Mouse (Mus musculus) embryo, embryonic 10.5 days (tissue): Measurements from ENCODE around the gene Ppp2r5a.

ENCODE experiments used
- DNase-seq: peaks from one replicate; pipeline ENCODE4 v3.0.0-alpha.2; 2015; ENCODE audit warnings: low spot score

Gene Ppp2r5a

GRCm38 (mm10) chr1:191378080-191378479 is 25.0 kb downstream of the Ppp2r5a start:
- DNase-seq: no peak

GRCm38 (mm10) chr1:191375644-191375998 is 27.5 kb downstream of the Ppp2r5a start:
- no peak for DNase-seq

DNA sequence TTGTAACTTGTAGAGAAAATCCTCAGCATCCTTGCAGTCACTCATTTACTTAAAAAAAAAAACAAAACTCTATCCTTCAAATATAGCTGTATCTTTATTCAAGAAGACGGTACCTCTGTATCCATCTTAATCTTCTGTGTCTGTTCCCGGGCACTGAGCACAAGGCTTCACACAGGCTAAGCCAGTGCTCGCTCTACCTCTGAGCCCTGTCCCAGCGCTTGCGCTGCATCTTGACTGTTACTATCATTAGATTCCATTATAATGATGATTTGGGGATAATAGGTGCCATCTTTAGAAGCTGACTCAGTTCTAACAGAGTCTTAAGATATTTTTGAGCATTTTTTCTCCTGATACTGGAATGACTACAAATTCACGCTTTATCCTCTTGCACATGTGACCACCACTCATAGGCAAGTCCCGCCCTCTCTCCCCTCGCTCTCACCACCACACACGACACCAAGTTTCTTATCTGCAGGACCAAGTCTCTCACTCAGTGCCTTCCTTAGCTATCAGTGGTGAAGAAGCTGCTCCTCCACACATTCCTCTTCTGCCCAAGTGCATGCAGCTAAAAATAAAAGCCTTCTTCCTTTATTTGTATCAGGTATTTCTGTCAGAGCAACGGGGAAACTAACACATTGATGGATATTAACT is 28.0 kb downstream of the Ppp2r5a start:
- DNase-seq: no peak

DNA sequence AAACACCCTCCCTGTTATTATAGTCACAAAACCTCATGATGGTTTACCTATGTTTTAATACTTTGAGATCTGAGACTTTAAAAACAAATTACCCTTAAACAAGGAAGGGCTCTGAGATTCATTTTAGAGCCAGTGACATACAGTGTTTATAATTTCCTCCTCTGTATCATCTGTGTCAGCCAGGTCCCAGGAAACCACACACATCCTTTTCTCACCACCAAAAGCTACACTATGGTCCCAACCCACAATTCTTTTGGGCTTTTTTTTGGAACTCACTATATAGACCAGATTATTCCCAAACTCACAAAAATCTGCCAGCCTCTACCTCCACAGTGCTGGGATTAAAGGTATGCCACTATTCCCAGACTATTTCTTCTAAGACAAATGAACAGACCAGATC is 33.9 kb downstream of the Ppp2r5a start:
- no peak for DNase-seq

GRCm38 (mm10) chr1:191368193-191368592 is 34.9 kb downstream of the Ppp2r5a start:
- no peak for DNase-seq

GRCm38 (mm10) chr1:191364477-191364876 is 38.6 kb downstream of the Ppp2r5a start:
- DNase-seq: peak; percentile 47

- DNase-seq: no peak
Observed at GRCm38 (mm10) chr1:191362412-191362811, 40.7 kb downstream of the Ppp2r5a start.

DNA sequence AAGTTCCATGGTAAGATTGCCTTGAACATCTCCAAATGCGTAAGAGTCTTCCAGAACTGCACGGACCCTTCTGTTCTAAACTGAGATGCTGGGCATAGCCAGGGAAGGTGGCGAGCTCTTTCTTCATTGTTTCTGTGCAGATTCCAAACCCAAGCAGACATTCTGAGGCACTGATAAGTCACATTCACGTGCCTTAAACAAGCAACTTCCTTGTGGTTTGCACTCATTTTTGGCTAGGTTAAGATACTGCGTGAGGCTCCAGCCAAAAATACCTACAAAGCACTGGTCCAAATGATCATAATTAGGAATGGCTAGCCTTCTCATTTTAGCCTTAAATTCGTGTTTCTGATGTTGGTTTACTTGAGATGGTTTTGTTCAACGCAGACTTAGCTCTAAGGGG is 43.6 kb downstream of the Ppp2r5a start:
- DNase-seq: no peak

DNA sequence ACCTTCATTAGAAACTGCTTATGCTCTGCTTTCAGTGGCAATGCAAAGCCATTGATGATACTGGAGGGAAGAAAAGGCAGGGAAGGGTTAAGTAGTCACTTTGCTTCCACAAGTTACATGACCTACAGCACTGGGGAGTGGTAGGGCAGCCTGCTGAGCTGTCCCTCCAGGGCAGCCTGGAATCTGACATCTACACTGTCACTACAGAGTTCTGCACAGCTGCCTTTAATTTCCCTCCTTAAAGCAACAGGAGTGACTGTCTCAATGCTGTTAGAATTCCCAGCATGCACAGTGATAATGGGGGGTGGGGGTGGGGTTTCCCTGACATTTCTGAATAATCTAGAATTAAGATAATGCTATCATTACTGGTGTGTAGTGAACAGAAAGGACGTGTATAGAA is 46.1 kb downstream of the Ppp2r5a start:
- peak; percentile 44 for DNase-seq

GRCm38 (mm10) chr1:191353836-191354235 is 49.2 kb downstream of the Ppp2r5a start:
- DNase-seq: peak; percentile 39

DNA sequence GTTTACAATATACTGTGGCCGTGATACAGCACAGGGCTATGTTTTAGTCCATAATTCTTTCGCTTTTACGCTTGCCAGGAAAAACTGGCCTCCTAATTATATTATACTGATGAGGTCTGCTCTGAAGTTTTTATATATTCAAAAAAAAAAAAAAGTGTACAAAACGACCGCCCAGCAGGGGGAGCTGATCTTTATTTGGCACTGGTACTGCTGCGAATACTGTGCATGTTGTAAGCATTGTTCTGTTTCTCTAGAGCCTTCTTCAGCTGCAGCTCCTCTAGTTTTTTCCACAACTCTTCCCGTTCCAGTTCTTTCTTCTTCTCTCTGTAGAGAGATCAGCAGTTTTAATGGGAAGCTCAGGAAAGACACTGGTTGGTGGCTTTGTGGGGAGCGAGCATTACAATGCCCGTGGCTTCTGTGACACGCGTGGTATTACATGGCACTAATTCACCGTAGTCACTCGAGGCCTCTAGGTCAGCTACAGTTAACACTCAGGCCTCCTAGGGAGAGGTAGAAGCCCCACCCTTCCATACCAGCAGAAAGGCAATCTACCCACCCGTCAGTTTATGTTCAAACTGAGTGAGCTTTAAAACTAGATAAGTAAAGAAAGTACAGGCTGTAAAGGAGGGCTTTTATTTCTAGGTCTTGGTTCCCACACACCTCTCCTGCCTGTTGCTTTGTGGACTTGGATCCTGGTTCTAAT is 50.1 kb downstream of the Ppp2r5a start:
- DNase-seq: peak; percentile 80

DNA sequence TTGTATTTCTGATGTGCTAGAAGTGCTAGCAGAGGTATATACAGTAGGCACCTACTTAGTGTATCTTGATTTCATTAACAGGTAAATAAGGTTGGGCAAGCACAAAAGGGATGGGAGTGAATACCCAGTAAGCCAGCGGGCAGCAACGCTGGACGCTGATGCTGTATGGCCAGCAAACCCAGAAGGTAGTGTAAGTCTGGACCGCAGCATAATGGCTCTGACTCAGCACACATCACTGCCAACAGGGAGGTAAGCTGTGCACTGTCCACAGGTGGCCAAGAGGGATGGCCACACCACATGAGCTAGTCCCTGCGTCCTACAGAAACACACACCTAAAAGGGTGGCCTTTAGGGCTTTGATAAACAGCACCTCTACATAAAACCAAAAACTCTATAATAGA is 52.7 kb downstream of the Ppp2r5a start:
- no peak for DNase-seq

- no peak for DNase-seq
Observed at GRCm38 (mm10) chr1:191349486-191350037, 53.5 kb downstream of the Ppp2r5a start.

DNA sequence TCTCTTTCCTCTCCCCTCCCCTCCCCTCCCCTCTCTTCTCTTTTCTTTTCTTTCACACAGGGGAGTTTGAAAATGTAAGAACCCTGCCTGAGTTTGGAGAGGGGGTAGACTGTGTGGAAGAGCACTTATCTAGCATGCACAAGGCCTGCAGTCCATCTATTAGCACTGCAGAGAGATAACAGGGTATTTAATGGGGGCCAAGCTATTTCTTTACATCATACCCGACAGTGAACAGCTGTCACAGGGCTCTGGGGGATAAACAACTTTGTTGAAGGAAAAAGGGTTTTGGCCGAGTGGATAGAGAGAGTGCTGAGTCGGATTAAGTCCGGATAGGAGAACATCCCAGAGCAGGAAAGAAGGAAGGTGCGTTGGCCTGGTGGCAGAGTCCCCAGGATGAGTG is 54.1 kb downstream of the Ppp2r5a start:
- no peak for DNase-seq

DNA sequence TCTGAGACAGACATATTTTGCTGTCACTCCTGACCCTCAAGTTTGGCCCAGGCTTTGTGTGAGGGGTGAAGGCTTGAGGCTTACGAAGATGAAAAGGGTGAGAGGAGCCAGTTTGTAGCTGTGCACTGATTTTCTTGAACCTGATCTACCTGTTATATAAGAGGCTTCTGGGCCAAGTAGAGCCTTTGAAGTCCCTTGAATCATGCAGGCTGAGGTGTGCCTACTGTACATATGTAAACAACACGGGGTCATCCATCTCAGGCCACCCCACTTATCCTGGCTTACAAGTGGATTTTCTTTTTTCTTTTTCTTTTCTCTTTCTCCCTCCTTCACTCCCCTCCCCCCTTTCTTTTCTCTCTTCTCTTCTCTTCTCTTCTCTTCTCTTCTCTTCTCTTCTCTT is 54.5 kb downstream of the Ppp2r5a start:
- DNase-seq: no peak

GRCm38 (mm10) chr1:191347602-191348001 is 55.5 kb downstream of the Ppp2r5a start:
- no peak for DNase-seq

DNA sequence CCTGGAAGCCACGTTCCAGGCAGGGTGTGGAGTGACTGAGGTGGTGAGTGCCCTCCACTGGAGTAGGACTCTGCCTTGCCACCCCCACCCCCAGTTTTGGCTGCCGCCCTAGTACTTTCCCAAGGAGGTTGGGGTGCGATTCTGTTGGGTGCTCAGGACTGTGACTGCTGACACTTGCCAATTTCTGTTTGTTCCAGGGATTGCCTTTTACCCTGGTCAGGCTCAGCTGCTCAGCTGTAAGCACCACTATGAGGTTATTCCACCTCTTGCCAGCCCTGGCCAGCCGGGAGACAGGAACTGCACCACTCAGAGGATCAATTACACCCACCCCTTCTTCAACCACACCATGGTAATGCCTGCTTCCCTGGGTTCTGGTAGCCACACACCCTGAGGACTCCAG is 62.5 kb downstream of the Ppp2r5a start:
- DNase-seq: no peak

DNA sequence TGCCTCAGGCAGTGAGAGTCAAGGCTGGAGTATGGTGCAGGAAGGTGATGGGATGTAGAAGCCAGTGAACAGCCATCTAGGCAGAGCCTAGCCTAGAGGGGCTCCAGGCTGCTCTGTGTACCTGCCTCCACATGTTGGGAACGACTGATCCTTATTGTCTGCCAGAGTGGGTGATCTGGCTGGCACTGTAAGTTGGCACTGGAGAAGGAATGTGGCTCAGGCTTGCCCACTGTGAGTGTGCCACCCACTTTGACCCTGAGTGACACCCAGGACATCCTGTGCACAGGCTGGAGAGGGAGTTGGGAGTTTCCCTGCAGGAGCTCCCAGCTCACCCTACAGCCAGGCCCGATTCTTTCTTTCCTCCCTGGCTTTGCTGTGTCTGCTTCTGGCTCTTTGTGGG is 63.2 kb downstream of the Ppp2r5a start:
- no peak for DNase-seq

DNA sequence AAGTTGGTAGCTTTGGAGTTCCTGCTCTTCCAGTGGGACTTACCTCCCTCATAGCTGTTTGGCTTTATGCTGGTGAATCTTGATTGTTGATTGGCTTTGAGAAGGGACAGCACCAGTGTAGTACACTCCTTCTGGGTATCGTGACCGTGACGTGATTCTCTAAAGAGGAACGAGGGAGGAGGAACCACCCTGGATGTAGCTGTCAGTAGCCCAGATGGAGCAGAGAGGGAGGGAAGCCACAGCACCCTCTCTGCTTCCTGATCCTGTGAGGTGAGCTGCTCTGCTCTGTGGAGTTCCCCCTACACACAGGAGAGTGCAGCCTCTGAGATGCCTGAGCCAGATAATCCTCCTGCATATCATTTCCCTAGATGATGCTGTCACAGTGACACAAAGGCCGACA is 68.6 kb downstream of the Ppp2r5a start:
- no peak for DNase-seq

GRCm38 (mm10) chr1:191330356-191330755 is 72.7 kb downstream of the Ppp2r5a start:
- no peak for DNase-seq

- no peak for DNase-seq
Observed at GRCm38 (mm10) chr1:191328019-191328441, 75.0 kb downstream of the Ppp2r5a start.

DNA sequence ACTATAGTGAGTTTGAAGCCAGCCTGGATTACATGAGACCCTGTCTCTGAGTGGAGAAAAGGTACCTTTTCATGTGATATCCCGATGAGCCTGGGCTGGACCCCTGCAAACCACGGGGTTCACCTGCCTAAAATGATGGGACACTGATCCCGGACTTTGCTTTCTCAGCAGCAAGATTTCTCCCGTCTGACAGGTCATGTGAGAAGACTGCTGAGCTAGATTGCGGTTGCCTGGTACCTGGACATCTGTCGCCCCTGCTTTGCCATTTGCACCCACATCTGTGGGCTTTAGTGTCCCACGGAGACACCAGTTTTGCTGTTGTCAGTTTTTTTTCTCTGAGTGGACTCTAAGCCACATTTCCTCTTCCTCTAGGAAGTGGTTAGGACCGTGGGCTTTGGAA is 75.8 kb downstream of the Ppp2r5a start:
- DNase-seq: no peak

DNA sequence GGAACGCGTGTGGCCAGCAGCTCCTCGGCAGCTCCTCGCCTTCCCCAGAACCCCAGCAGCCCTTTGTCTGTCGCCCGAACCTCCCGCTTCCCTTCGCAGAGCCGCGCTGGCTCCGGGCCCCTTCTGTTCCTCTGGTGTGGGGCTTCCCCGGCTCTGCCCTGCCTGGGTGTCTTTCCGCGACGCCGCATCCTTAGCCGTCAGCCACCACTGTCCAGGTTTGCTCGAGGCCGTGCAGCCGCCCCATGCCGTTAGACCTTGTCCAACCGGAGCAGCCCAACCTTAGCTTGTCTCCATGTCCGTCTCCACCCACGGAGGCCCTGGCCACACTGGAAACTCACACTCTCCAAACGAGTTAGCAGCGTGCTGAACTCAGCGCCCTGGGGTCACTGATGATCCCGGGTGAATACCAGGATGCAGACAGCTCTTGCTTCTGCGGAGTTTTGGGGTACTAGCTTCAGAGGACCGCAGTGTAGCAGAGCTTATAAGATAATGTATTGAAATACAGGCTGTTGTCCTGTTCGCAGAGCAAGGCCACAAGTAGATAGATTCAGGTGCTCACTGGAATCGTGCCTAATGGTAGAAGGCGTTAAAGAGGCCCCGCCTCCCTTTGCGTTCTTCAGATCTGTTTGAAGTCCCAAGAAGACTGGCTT is 76.7 kb downstream of the Ppp2r5a start:
- peak; percentile 69 for DNase-seq
